Mouse (Mus musculus) hindbrain, embryonic 10.5 days (tissue): Measurements from ENCODE around the gene Kcnc1. TPM values are rescaled to one million over a fixed set of nuclear protein-coding genes. Genes with fewer than 3 reads are reported as not detected.

Experiments
- DNase-seq: peaks from one replicate; pipeline ENCODE4 v3.0.0-alpha.2; 2017; ENCODE audit warnings: low spot score
- H3K27ac ChIP-seq: fragments of 300-500 bp; sonication (generic); 2 replicates; pipeline ENCODE4 v1.5.1; 2016; ENCODE audit warnings: mild to moderate bottlenecking, moderate library complexity
- H3K27me3 ChIP-seq: fragments of 300-500 bp; sonication (generic); 2 replicates; pipeline ENCODE4 v1.6.1; 2016; ENCODE audit warnings: mild to moderate bottlenecking; ENCODE audit not compliant: poor library complexity, insufficient read depth, severe bottlenecking
- H3K36me3 ChIP-seq: fragments of 300-500 bp; sonication (generic); 2 replicates; pipeline ENCODE4 v1.6.1; 2016; ENCODE audit warnings: mild to moderate bottlenecking, moderate library complexity
- H3K4me1 ChIP-seq: fragments of 300-500 bp; sonication (generic); replicated peaks from 2 replicates; pipeline ENCODE4 v1.6.1; 2016; ENCODE audit warnings: mild to moderate bottlenecking
- H3K4me3 ChIP-seq: fragments of 300-500 bp; sonication (generic); 2 replicates; pipeline ENCODE4 v1.5.1; 2016; ENCODE audit warnings: mild to moderate bottlenecking, moderate library complexity
- H3K9me3 ChIP-seq: fragments of 300-500 bp; sonication (generic); 2 replicates; pipeline ENCODE4 v1.6.1; 2016; ENCODE audit warnings: mild to moderate bottlenecking, moderate library complexity
- WGBS: fragments of 180-500 bp; shearing (Covaris S2); methylation state at CpG from one replicate; pipeline ENCODE4 v1.1.7; 2016; 5-methylcytosine and 5-hydroxymethylcytosine counted together
- polyA plus RNA-seq: library from polyadenylated mRNA; unstranded; fragments of >200 nt; fragmentation: Nextera tagmentation; extraction: Ambion mirVana; gene quantifications from 2 replicates; pipeline ENCODE4 v1.2.1, GENCODE M21; 2016

Kcnc1 gene
- polyA plus RNA-seq, 1 experiment from 2014 or later, result 2.3 TPM

- Histone ChIP-seq H3K27me3 (peaks cover 77% of the 10 kb centered on the region), H3K36me3 (no peaks in the 10 kb centered on the region), H3K9me3 (no peaks in the 10 kb centered on the region), H3K4me3 (peak overlapping the region; percentile 41), H3K4me1 (peaks cover 26% of the 10 kb centered on the region), H3K27ac (no peak overlapping the region)
- WGBS, result 3% methylated on average over 22 of the region's 22 CpGs
- peak; percentile 17 for DNase-seq
Measured at GRCm38 (mm10) chr7:46378123-46378522, 18.2 kb upstream of the Kcnc1 start.

GRCm38 (mm10) chr7:46378983-46379382, 17.3 kb upstream of the Kcnc1 start:
- no peaks in the 10 kb centered on the region for H3K36me3 ChIP-seq
- whole genome bisulfite sequencing, result 8% methylated on average over 16 of the region's 16 CpGs
- peak; percentile 52 for DNase-seq
- no peak overlapping the region for H3K4me3 ChIP-seq
- no peaks in the 10 kb centered on the region for H3K9me3 ChIP-seq
- peaks cover 26% of the 10 kb centered on the region for H3K4me1 ChIP-seq
- H3K27ac ChIP-seq, result no peak overlapping the region
- H3K27me3 ChIP-seq, result peaks cover 69% of the 10 kb centered on the region

GRCm38 (mm10) chr7:46380625-46381024, 15.7 kb upstream of the Kcnc1 start:
- Histone ChIP-seq H3K27me3 (peaks cover 52% of the 10 kb centered on the region), H3K4me3 (no peak overlapping the region), H3K9me3 (no peaks in the 10 kb centered on the region), H3K4me1 (peaks cover 26% of the 10 kb centered on the region), H3K27ac (no peak overlapping the region), H3K36me3 (no peaks in the 10 kb centered on the region)
- no peak for DNase-seq
- WGBS, result 69% methylated on average over 9 of the region's 9 CpGs

GRCm38 (mm10) chr7:46387430-46387829, 8.9 kb upstream of the Kcnc1 start:
- Histone ChIP-seq H3K27me3 (no peaks in the 10 kb centered on the region), H3K36me3 (no peaks in the 10 kb centered on the region), H3K4me3 (no peak overlapping the region), H3K27ac (no peak overlapping the region), H3K4me1 (no peaks in the 10 kb centered on the region), H3K9me3 (no peaks in the 10 kb centered on the region)
- DNase-seq, result no peak
- 88% methylated on average over 3 of the region's 3 CpGs for whole genome bisulfite sequencing

GRCm38 (mm10) chr7:46389456-46390085, 6.7 kb upstream of the Kcnc1 start:
- Histone ChIP-seq H3K9me3 (no peaks in the 10 kb centered on the region), H3K4me3 (no peak overlapping the region), H3K4me1 (no peaks in the 10 kb centered on the region), H3K36me3 (no peaks in the 10 kb centered on the region), H3K27ac (no peak overlapping the region), H3K27me3 (peaks cover 12% of the 10 kb centered on the region)
- DNase-seq, result no peak
- WGBS, result 81% methylated on average over 10 of the region's 10 CpGs

- Histone ChIP-seq H3K27me3 (peaks cover 18% of the 10 kb centered on the region), H3K36me3 (no peaks in the 10 kb centered on the region), H3K27ac (no peak overlapping the region), H3K9me3 (no peaks in the 10 kb centered on the region), H3K4me1 (no peaks in the 10 kb centered on the region), H3K4me3 (no peak overlapping the region)
- WGBS, result 74% methylated on average over 4 of the region's 4 CpGs
- no peak for DNase-seq
Measured at GRCm38 (mm10) chr7:46390226-46390625, 6.1 kb upstream of the Kcnc1 start.

GRCm38 (mm10) chr7:46391701-46392100, 4.6 kb upstream of the Kcnc1 start:
- H3K9me3 ChIP-seq, result no peaks in the 10 kb centered on the region
- DNase-seq, result no peak
- H3K36me3 ChIP-seq, result no peaks in the 10 kb centered on the region
- H3K27me3 ChIP-seq, result peaks cover 33% of the 10 kb centered on the region
- H3K4me1 ChIP-seq, result peaks cover 13% of the 10 kb centered on the region
- H3K27ac ChIP-seq, result no peak overlapping the region
- no peak overlapping the region for H3K4me3 ChIP-seq
- WGBS, result 64% methylated on average over 5 of the region's 5 CpGs

- peaks cover 47% of the 10 kb centered on the region for H3K27me3 ChIP-seq
- peak; percentile 86 for DNase-seq
- no peak overlapping the region for H3K4me3 ChIP-seq
- 0% methylated on average over 2 of the region's 2 CpGs for WGBS
- H3K4me1 ChIP-seq, result peaks cover 27% of the 10 kb centered on the region
- no peaks in the 10 kb centered on the region for H3K36me3 ChIP-seq
- H3K9me3 ChIP-seq, result no peaks in the 10 kb centered on the region
- no peak overlapping the region for H3K27ac ChIP-seq
Measured at GRCm38 (mm10) chr7:46393116-46393515, 3.2 kb upstream of the Kcnc1 start.

GRCm38 (mm10) chr7:46393718-46394511, 2.4 kb upstream of the Kcnc1 start:
- WGBS, result 53% methylated on average over 12 of the region's 12 CpGs
- Histone ChIP-seq H3K4me3 (no peak overlapping the region), H3K27me3 (peaks cover 55% of the 10 kb centered on the region), H3K9me3 (no peaks in the 10 kb centered on the region), H3K4me1 (peaks cover 28% of the 10 kb centered on the region), H3K27ac (no peak overlapping the region), H3K36me3 (no peaks in the 10 kb centered on the region)
- no peak for DNase-seq

GRCm38 (mm10) chr7:46394933-46395332, 1.4 kb upstream of the Kcnc1 start:
- Histone ChIP-seq H3K4me1 (peaks cover 34% of the 10 kb centered on the region), H3K27me3 (peaks cover 65% of the 10 kb centered on the region), H3K27ac (no peak overlapping the region), H3K9me3 (no peaks in the 10 kb centered on the region), H3K4me3 (no peak overlapping the region), H3K36me3 (no peaks in the 10 kb centered on the region)
- no peak for DNase-seq
- 67% methylated on average over 4 of the region's 4 CpGs for WGBS

- no peaks in the 10 kb centered on the region for H3K9me3 ChIP-seq
- H3K27ac ChIP-seq, result no peak overlapping the region
- H3K4me3 ChIP-seq, result peak overlapping the region; percentile 66
- peaks cover 72% of the 10 kb centered on the region for H3K27me3 ChIP-seq
- peaks cover 39% of the 10 kb centered on the region for H3K4me1 ChIP-seq
- DNase-seq, result no peak
- H3K36me3 ChIP-seq, result no peaks in the 10 kb centered on the region
- WGBS, result 43% methylated on average over 6 of the region's 6 CpGs
Measured at GRCm38 (mm10) chr7:46395571-46395970, 726 bp upstream of the Kcnc1 start.

GRCm38 (mm10) chr7:46396928-46397731, 833 bp downstream of the Kcnc1 start:
- under 1% methylated on average over 64 of the region's 64 CpGs for WGBS
- Histone ChIP-seq H3K4me3 (peak overlapping the region; percentile 66), H3K9me3 (no peaks in the 10 kb centered on the region), H3K27me3 (peaks cover 73% of the 10 kb centered on the region), H3K27ac (peak overlapping the region; percentile 84), H3K4me1 (peaks cover 44% of the 10 kb centered on the region), H3K36me3 (no peaks in the 10 kb centered on the region)
- no peak for DNase-seq
